Mouse (Mus musculus): Measurements from ENCODE around the gene Zscan10. TPM values are rescaled to one million over a fixed set of nuclear protein-coding genes. Genes with fewer than 3 reads are reported as not detected.

Zscan10 gene
- polyA plus RNA-seq, 1 experiment from 2014 or later: 0.18 TPM

DNA sequence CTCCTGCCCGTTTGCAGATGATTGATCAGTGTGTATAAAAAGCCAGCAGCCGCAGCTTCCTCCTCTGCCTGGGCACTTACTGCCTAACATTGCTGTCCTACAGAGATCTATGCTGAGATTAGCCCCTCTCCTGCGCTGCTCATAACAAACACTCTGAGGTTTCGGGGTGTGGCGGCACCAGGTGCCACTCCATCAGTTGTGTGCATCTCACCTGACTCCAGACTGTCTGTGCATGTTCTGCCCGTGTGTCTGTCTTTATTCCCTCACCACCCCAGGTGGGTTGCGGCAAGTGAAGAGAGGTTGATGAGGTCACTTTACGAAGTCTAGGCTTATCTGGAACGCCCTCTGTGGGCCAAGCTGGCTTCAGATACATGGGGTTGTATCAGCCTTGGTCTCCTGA is 16.4 kb downstream of the Zscan10 start:
- Histone ChIP-seq H3K27me3 (replicated peaks) (no peaks in the 10 kb centered on the region; the same call in 1 of the 2 replicates), H3K36me3 (no peaks in the 10 kb centered on the region), H3K4me3 (replicated peaks) (no peak overlapping the region), H3K4me1 (no peaks in the 10 kb centered on the region), H3K9me3 (no peaks in the 10 kb centered on the region), H3K27ac (no peak overlapping the region), H3K9ac (no peak overlapping the region), H3K4me2 (no peak overlapping the region)
- WGBS: 34% methylated on average over 9 of the region's 9 CpGs
- no peak for ATAC-seq (ENCODE audit: insufficient read depth, low FRiP score, low read depth)

DNA sequence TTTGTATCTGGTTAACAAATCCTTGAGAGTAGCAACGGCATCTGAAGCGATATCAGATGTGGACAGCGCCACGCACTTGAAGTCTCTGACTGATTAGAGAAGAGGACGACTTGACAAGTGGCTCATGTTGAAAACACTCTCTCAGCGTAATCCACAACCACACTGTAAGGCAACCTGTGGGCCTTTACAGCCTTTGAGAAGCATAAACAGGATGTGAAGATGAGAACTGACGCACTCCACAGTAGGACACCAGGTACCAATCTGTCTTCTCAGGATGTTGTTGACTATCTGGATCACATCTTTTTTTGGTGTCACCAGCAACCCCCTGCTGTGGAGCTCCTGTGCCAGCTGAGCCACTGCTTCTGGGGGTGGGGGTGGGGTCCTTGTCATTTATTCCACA is 19.7 kb downstream of the Zscan10 start:
- H3K27me3 ChIP-seq (replicated peaks): no peaks in the 10 kb centered on the region; the same call in 1 of the 2 replicates
- H3K4me1 ChIP-seq: no peaks in the 10 kb centered on the region
- H3K4me2 ChIP-seq: no peak overlapping the region
- ATAC-seq (ENCODE audit: insufficient read depth, low FRiP score, low read depth): no peak
- no peak overlapping the region for H3K9ac ChIP-seq
- no peaks in the 10 kb centered on the region for H3K36me3 ChIP-seq
- H3K9me3 ChIP-seq: no peaks in the 10 kb centered on the region
- no peak overlapping the region for H3K27ac ChIP-seq
- H3K4me3 ChIP-seq (replicated peaks): no peak overlapping the region
- WGBS: 60% methylated on average over 7 of the region's 7 CpGs

DNA sequence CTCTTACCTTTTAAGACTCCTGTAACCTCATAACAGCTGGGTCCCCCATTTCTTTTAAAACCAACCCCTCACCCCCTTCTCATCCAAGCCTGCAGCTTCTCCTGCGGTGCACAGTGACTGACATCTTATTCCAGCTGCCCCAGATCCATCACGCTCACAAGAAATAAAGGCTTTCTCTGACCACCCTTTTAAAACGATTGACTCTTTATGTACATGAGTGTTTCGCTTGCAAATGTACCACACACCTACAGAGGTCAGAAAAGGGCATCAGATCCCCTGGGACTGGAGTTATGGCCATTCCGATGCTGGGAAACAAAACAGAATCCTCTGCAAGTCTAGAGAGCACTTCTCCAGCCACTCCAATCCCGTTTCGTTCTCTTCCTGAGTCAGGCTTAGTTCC is 27.2 kb downstream of the Zscan10 start:
- Histone ChIP-seq H3K27ac (no peak overlapping the region), H3K4me3 (replicated peaks) (no peak overlapping the region), H3K9ac (no peak overlapping the region), H3K4me1 (peaks cover 3% of the 10 kb centered on the region; the same call in 1 of the 2 replicates), H3K4me2 (no peak overlapping the region), H3K36me3 (no peaks in the 10 kb centered on the region), H3K27me3 (replicated peaks) (no peaks in the 10 kb centered on the region), H3K9me3 (no peaks in the 10 kb centered on the region)
- ATAC-seq (ENCODE audit: insufficient read depth, low FRiP score, low read depth): no peak
- WGBS: 35% methylated on average over 7 of the region's 7 CpGs

DNA sequence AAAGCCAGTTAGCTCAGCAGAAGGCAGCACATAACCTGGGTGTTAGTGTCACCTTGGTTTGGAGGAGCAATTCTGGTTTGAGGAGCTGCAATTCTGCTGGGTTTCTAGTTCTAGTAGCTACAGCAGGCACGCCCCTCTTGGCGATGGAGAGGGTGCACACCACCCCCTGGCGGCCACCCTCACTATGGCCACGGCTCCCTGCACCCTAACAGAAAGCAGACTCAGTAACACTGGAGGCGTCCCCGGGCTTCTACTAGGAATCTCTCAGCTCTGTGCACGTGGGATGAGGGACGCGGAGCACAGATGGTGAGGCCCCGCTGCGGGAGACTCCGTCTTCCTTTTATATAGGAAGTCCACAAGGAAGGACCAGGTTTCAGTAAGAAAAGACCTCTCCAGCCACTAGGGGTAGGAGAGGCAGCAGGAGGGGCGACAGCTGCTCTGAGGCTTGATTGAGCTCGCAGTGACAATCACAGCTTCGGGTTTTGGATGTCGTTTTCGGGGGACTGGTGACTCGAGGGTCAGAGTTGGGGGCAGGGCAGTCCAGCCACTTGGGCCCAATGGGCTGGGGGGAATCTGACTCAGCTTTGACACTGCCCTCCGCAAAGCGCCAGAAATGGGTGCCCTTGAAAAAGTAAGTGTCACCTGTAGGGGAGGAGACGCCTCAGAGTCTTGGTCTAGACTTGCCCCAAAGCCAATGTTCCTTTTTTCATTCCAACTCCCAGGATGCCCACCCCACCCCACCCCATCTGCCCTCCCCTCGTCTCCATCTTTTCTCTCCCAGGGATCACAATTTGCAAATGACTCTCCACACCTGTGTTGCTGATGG is 29.8 kb downstream of the Zscan10 start:
- peak overlapping the region; percentile 25; the same call in 1 of the 2 replicates for H3K9ac ChIP-seq
- WGBS: 13% methylated on average over 22 of the region's 22 CpGs

DNA sequence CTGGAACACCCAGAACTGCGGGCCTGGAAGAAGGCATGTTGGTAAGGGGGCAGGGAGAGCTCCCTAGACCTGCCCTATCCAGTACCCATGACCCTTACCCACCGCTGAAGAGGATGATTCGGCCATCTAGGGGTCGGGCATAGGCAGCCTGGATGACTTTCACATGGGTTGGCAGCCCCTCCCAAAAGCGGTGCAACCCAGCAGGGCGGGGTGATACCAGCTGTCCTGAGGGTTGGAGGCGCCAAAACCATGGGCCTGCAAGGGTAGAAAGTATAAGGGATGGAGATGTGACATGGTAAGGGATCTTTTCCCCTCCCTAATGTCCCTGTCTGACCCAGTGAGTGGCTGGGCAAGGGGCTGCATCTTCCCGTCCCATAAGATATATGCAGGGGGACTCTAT is 30.6 kb downstream of the Zscan10 start:
- Histone ChIP-seq H3K9me3 (no peaks in the 10 kb centered on the region), H3K4me3 (replicated peaks) (no peak overlapping the region), H3K9ac (no peak overlapping the region), H3K27ac (no peak overlapping the region), H3K27me3 (replicated peaks) (no peaks in the 10 kb centered on the region), H3K36me3 (no peaks in the 10 kb centered on the region), H3K4me2 (no peak overlapping the region), H3K4me1 (peaks cover 3% of the 10 kb centered on the region; the same call in 1 of the 2 replicates)
- WGBS: 75% methylated on average over 8 of the region's 8 CpGs
- no peak for ATAC-seq (ENCODE audit: insufficient read depth, low FRiP score, low read depth)

More for the DNA sequence above, 29.8 kb downstream of the Zscan10 start:
- H3K9me3 ChIP-seq: no peaks in the 10 kb centered on the region
- H3K4me3 ChIP-seq (replicated peaks): peak overlapping the region; percentile 26
- ATAC-seq (ENCODE audit: insufficient read depth, low FRiP score, low read depth): peak; percentile 76
- H3K4me1 ChIP-seq: peaks cover 3% of the 10 kb centered on the region; the same call in 1 of the 2 replicates
- peak overlapping the region; percentile 56 for H3K4me2 ChIP-seq
- H3K27ac ChIP-seq: no peak overlapping the region
- no peaks in the 10 kb centered on the region for H3K36me3 ChIP-seq
- H3K27me3 ChIP-seq (replicated peaks): no peaks in the 10 kb centered on the region

DNA sequence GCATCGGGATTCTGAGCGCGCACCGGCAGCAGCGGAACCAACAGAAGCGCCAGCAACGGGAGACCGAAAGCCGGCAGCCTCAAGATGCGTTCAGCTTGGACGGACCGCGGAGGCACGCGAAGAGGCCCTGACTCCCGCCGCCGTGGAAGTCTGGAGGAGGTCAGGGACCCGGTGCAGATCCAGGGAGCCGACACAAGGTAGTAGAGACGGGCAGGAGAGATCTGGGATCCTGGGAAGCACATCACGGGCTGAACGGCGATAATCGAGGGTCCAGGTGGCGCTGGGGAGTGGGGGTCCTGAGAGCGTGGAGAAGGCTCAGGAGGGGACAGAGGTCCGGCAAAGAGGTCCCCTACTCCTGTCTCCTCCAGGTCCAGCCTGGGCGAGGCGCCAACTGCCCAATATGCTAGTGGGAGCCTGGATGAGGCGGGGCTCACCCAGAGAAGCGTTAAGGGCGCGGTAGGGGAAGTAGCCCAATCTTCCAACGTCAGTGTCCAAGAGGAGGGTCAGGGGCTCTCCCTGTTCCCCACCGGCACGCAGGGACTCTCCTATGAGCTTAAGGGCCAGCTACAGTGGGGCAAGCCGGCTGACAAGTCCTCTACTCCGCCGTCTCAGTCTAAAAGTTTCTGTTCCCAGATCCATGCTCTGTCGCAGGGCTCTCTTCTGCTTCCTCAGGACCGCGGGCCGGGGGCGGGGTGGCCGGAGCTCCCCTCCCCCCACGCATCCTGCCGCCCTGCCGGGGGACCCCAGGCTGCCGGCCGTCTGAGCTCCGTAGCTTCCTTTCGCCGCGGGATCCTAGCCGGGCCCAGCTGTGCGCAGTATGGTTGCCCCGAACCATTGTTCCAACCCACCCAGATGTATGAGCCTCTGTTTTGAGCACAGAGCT is 44.2 kb downstream of the Zscan10 start, which contains the start of gene Mmp25:
Mmp25 (minus strand) TSS at position 665 of the 883 bp plus-strand sequence.
- peaks cover 5% of the 10 kb centered on the region; the same call in 1 of the 2 replicates for H3K4me1 ChIP-seq
- WGBS: under 1% methylated on average over 58 of the region's 58 CpGs
- H3K27ac ChIP-seq: no peak within 1 kb of the TSS
- H3K9me3 ChIP-seq: no peaks in the 10 kb centered on the region
- no peaks in the 10 kb centered on the region for H3K36me3 ChIP-seq
- H3K4me3 ChIP-seq (replicated peaks): peak within 1 kb of the TSS; percentile 46
- H3K9ac ChIP-seq: 0 out of 2 replicates have a peak within 1 kb of the TSS, but pooled peaks have one; percentile 2
- H3K4me2 ChIP-seq: peak within 1 kb of the TSS; percentile 90
- H3K27me3 ChIP-seq (replicated peaks): peaks cover 7% of the 10 kb centered on the region; the same call in 1 of the 2 replicates
- ATAC-seq (ENCODE audit: insufficient read depth, low FRiP score, low read depth): no peak

DNA sequence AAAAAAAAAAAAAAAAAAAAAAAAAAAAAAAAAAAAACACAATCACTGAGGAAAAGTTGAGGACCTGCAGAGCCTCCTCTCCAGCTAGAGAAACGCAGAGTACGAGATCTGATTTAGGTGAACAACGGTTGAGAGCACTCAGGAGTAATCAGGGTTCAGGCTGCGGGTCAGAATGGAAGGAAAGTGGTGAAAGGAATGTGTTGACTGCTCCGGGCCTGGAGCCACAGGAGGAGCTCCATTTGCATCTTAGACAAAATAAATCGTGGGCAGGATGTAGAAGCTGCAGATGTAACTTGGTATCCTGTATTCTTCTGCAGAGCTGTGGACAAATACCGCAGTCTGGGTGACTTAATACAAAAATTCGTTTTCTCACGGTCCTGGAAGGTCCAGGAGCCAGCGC is 45.2 kb downstream of the Zscan10 start:
- Histone ChIP-seq H3K4me3 (replicated peaks) (no peak overlapping the region), H3K27ac (no peak overlapping the region), H3K4me1 (peaks cover 5% of the 10 kb centered on the region; the same call in 1 of the 2 replicates), H3K9me3 (no peaks in the 10 kb centered on the region), H3K36me3 (no peaks in the 10 kb centered on the region), H3K9ac (no peak overlapping the region), H3K4me2 (no peak overlapping the region), H3K27me3 (replicated peaks) (peaks cover 7% of the 10 kb centered on the region; the same call in 1 of the 2 replicates)
- no peak for ATAC-seq (ENCODE audit: insufficient read depth, low FRiP score, low read depth)
- 42% methylated on average over 10 of the region's 10 CpGs for WGBS

DNA sequence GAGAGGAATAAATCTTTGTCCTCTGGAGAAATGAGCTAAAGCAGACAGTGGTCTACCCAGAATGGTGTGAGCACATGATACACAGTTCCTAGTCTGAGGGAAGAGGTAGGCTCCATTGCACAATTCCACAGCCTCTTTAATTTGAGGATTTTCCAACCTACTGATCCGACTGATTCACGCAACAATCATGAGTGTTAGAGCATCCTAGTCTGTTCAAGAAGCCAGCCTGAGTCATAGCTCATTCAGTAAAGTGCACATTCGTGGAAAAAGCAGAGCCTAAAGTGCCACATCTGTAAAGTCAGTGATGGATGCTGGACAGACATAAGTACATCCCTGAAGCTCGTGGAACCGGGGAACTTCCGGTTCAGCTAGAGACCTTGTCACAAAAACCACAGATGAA is 50.7 kb downstream of the Zscan10 start:
- ATAC-seq (ENCODE audit: insufficient read depth, low FRiP score, low read depth): no peak
- no peaks in the 10 kb centered on the region for H3K36me3 ChIP-seq
- 82% methylated on average over 6 of the region's 6 CpGs for WGBS
- no peaks in the 10 kb centered on the region for H3K27me3 ChIP-seq (replicated peaks)
- H3K4me2 ChIP-seq: no peak overlapping the region
- no peak overlapping the region for H3K27ac ChIP-seq
- no peak overlapping the region for H3K9ac ChIP-seq
- H3K4me1 ChIP-seq: no peaks in the 10 kb centered on the region
- H3K9me3 ChIP-seq: no peaks in the 10 kb centered on the region
- H3K4me3 ChIP-seq (replicated peaks): no peak overlapping the region

DNA sequence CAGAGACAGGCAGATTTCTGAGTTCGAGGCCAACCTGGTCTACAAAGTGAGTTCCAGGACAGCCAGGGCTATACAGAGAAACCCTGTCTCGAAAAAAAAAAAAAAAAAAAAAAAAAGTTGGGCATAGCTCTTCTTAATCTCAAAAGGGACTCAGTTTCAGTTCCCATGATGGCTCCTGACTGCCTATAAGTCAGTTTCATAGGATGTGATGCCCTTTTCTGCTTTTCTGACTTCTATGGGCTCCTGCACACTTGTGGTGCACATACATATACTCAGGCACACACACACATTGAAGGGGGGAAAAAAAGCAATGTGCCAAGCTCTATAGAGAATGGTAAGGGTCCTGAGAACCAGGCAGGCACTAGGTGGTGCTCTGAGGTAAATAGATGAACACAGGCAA is 52.7 kb downstream of the Zscan10 start:
- H3K27ac ChIP-seq: no peak overlapping the region
- H3K36me3 ChIP-seq: no peaks in the 10 kb centered on the region
- no peak for ATAC-seq (ENCODE audit: insufficient read depth, low FRiP score, low read depth)
- H3K4me3 ChIP-seq (replicated peaks): no peak overlapping the region
- WGBS: 59% methylated on average over 2 of the region's 2 CpGs
- H3K4me1 ChIP-seq: no peaks in the 10 kb centered on the region
- no peak overlapping the region for H3K4me2 ChIP-seq
- H3K9ac ChIP-seq: no peak overlapping the region
- H3K9me3 ChIP-seq: no peaks in the 10 kb centered on the region
- H3K27me3 ChIP-seq (replicated peaks): no peaks in the 10 kb centered on the region

DNA sequence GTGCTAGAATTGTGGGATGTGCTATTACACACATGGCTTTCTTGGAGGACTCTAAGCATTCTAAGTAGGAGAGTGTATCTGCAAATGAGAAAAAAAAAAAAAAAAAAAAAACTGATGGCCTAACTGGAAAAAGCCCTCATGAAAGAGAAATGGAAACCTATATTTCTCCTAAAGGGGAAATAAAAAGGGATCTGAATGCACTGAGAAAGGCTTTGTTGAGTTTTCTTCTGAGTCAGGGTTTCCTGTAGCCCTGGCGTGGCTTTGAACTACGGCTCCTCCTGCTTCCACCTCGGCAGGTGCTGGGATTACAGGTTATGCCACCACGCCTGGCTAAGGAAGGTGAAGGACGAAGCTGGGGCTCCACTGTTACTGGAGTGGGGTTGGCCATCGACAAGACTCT is 53.3 kb downstream of the Zscan10 start:
- Histone ChIP-seq H3K4me1 (no peaks in the 10 kb centered on the region), H3K4me3 (replicated peaks) (no peak overlapping the region), H3K9ac (no peak overlapping the region), H3K36me3 (no peaks in the 10 kb centered on the region), H3K27ac (no peak overlapping the region), H3K9me3 (no peaks in the 10 kb centered on the region), H3K27me3 (replicated peaks) (no peaks in the 10 kb centered on the region), H3K4me2 (no peak overlapping the region)
- ATAC-seq (ENCODE audit: insufficient read depth, low FRiP score, low read depth): no peak
- 46% methylated on average over 6 of the region's 6 CpGs for WGBS

DNA sequence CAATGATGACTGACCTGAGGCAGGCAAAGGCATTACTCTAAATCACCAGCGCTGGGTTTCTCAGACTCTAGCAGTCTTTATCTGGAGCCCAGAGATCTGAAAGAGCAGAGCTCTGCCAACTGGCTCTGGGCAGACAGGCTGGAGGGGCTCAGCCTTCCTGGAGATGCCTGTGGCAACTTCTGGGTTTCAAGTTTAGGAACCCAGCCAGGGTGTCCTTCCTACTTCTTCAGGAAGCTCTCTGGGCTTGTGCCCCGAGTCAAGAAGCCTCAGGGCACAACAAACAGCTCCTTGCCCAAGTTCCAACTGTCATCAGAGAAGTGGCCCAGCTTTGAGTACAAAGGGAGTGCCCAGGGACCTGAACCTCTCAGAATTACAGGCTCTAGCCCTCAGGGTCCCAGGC is 53.8 kb downstream of the Zscan10 start:
- Histone ChIP-seq H3K4me1 (no peaks in the 10 kb centered on the region), H3K27me3 (replicated peaks) (no peaks in the 10 kb centered on the region), H3K9ac (no peak overlapping the region), H3K9me3 (no peaks in the 10 kb centered on the region), H3K4me2 (no peak overlapping the region), H3K4me3 (replicated peaks) (no peak overlapping the region), H3K27ac (no peak overlapping the region), H3K36me3 (no peaks in the 10 kb centered on the region)
- 67% methylated on average over 2 of the region's 2 CpGs for WGBS
- ATAC-seq (ENCODE audit: insufficient read depth, low FRiP score, low read depth): no peak

DNA sequence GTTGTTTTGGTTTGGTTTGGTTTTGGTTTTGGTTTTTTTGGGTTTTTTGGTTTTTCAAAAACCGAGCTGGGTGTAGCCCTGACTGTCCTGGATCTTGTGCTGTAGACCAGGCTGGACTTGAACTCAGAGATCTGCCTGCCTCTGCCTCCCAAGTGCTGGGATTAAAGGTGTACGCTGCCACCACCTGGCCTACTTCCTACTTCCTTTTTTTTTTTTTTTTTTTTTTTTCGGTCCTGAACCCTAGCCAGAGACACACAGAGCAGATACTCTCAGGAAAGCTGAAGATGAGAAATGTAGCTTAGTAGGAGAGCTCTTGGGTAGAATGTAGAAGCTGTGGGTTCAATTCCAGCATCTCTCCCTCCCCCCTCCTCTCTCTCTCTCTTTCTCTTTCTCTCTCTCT is 57.8 kb downstream of the Zscan10 start:
- H3K9me3 ChIP-seq: no peaks in the 10 kb centered on the region
- H3K36me3 ChIP-seq: no peaks in the 10 kb centered on the region
- no peak overlapping the region for H3K27ac ChIP-seq
- H3K9ac ChIP-seq: no peak overlapping the region
- H3K4me2 ChIP-seq: no peak overlapping the region
- 92% methylated on average over 3 of the region's 3 CpGs for WGBS
- no peak overlapping the region for H3K4me3 ChIP-seq (replicated peaks)
- H3K27me3 ChIP-seq (replicated peaks): peaks cover 26% of the 10 kb centered on the region
- no peak for ATAC-seq (ENCODE audit: insufficient read depth, low FRiP score, low read depth)
- H3K4me1 ChIP-seq: no peaks in the 10 kb centered on the region
